Mouse (Mus musculus) heart, embryonic 15.5 days (tissue): ENCODE results near the gene Cep83. TPM values are rescaled to one million over a fixed set of nuclear protein-coding genes. Genes with fewer than 3 reads are reported as not detected.
A peak's percentile ranks its signal among the peaks of the same experiment; 100 is the strongest.

Experiments
- ATAC-seq: fragments of 200-750 bp; cut with Nextera tagmentation; replicated peaks from 2 replicates; pipeline ENCODE4 v1.8.0; 2017; ENCODE audit warnings: low read depth, moderate TSS enrichment; ENCODE audit not compliant: insufficient number of reproducible peaks, insufficient read depth, low FRiP score
- H3K27ac ChIP-seq: fragments of 300-500 bp; sonication (generic); 2 replicates; pipeline ENCODE4 v1.5.1; 2015; ENCODE audit warnings: mild to moderate bottlenecking, inconsistent platforms
- H3K27me3 ChIP-seq: fragments of 300-500 bp; sonication (generic); 2 replicates; pipeline ENCODE4 v1.6.1; 2015; ENCODE audit warnings: inconsistent platforms
- H3K36me3 ChIP-seq: fragments of 300-500 bp; sonication (generic); 2 replicates; pipeline ENCODE4 v1.6.1; 2015; ENCODE audit warnings: mild to moderate bottlenecking, inconsistent platforms
- H3K4me1 ChIP-seq: fragments of 300-500 bp; sonication (generic); replicated peaks from 2 replicates; pipeline ENCODE4 v1.6.1; 2015; ENCODE audit warnings: inconsistent platforms
- H3K4me2 ChIP-seq: fragments of 300-500 bp; sonication (generic); 2 replicates; pipeline ENCODE4 v1.6.1; 2015; ENCODE audit warnings: inconsistent platforms, mild to moderate bottlenecking, moderate library complexity
- H3K4me3 ChIP-seq: fragments of 300-500 bp; sonication (generic); 2 replicates; pipeline ENCODE4 v1.5.1; 2015; ENCODE audit warnings: mild to moderate bottlenecking, inconsistent platforms
- H3K9ac ChIP-seq: fragments of 300-500 bp; sonication (generic); 2 replicates; pipeline ENCODE4 v1.6.1; 2015; ENCODE audit warnings: mild to moderate bottlenecking, inconsistent platforms
- H3K9me3 ChIP-seq: fragments of 300-500 bp; sonication (generic); replicated peaks from 2 replicates; pipeline ENCODE4 v1.6.1; 2016; ENCODE audit warnings: inconsistent platforms
- WGBS: fragments of 180-500 bp; shearing (Covaris S2); methylation state at CpG from one replicate; pipeline ENCODE4 v1.1.7; 2015; ENCODE audit warnings: mixed read lengths; 5-methylcytosine and 5-hydroxymethylcytosine counted together
- polyA plus RNA-seq: library from polyadenylated mRNA; unstranded; fragments of >200 nt; fragmentation: Nextera tagmentation; extraction: Ambion mirVana; gene quantifications from 2 replicates; pipeline ENCODE4 v1.2.1, GENCODE M21; 2015

The Cep83 gene
- polyA plus RNA-seq, 1 experiment from 2014 or later: 16.3 TPM

DNA sequence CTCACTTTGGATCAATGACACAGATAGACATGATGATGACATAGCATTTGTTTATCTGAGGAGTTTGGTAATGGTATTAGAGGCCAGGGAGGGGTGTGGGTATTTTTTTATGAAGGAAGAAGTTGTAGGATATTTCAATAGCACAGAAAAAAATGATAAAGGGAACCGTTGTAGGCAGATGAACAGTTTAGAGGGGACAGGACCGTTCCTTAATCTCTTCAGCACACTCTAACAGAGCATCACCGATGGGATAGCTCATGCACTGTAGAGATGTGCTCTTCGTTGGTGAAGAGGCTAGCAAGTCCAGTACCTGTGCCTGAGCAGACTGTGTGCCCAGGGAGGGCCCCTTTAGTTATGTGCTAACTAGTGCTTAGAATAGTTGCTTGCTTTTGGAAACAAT, 90.9 kb downstream of the Cep83 start:
- no peaks in the 10 kb centered on the region for H3K9me3 ChIP-seq
- no peaks in the 10 kb centered on the region for H3K27me3 ChIP-seq
- H3K9ac ChIP-seq: no peak overlapping the region
- no peak overlapping the region for H3K4me2 ChIP-seq
- H3K27ac ChIP-seq: no peak overlapping the region
- no peak for ATAC-seq
- no peaks in the 10 kb centered on the region for H3K4me1 ChIP-seq
- 90% methylated on average over 4 of the region's 4 CpGs for WGBS
- H3K4me3 ChIP-seq: no peak overlapping the region
- H3K36me3 ChIP-seq: no peaks in the 10 kb centered on the region

GRCm38 (mm10) chr10:94780618-94781262, 92.3 kb downstream of the Cep83 start:
- 77% methylated on average over 3 of the region's 3 CpGs for WGBS
- H3K36me3 ChIP-seq: no peaks in the 10 kb centered on the region
- no peak for ATAC-seq

DNA sequence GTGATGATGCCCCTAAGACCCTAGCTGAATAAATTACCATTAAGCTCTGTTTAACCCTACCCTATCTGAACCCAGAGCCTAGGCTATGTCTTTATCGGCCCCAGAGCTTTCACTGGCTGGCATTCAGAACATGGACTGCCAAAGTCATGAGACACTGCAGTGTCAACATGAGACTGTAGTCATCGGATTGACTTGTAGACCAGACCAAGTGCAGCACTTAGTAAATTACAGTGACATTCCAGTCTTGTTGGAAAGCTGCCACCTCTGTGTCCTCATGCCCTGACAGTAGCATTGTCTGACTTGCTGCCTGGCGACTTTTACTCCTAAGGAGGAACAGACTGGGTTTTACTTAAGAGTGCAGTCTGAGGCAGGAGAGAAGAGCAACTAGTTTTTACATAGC, 100.8 kb downstream of the Cep83 start:
- peaks cover 7% of the 10 kb centered on the region for H3K4me1 ChIP-seq
- no peak overlapping the region for H3K4me3 ChIP-seq
- no peaks in the 10 kb centered on the region for H3K9me3 ChIP-seq
- H3K27me3 ChIP-seq: no peaks in the 10 kb centered on the region
- ATAC-seq: peak; percentile 81
- 28% methylated on average over 3 of the region's 3 CpGs for WGBS
- H3K9ac ChIP-seq: no peak overlapping the region
- no peak overlapping the region for H3K4me2 ChIP-seq
- no peaks in the 10 kb centered on the region; the same call in 1 of the 2 replicates for H3K36me3 ChIP-seq
- peak overlapping the region; percentile 53 for H3K27ac ChIP-seq

More at GRCm38 (mm10) chr10:94780618-94781262, 92.3 kb downstream of the Cep83 start:
- Histone ChIP-seq H3K4me3 (no peak overlapping the region), H3K27ac (no peak overlapping the region), H3K4me1 (no peaks in the 10 kb centered on the region), H3K9ac (no peak overlapping the region), H3K27me3 (no peaks in the 10 kb centered on the region), H3K9me3 (no peaks in the 10 kb centered on the region), H3K4me2 (no peak overlapping the region)

- H3K9me3 ChIP-seq: no peaks in the 10 kb centered on the region
- H3K27me3 ChIP-seq: no peaks in the 10 kb centered on the region
- no peak overlapping the region for H3K27ac ChIP-seq
- peaks cover 7% of the 10 kb centered on the region for H3K4me1 ChIP-seq
- H3K36me3 ChIP-seq: no peaks in the 10 kb centered on the region; the same call in 1 of the 2 replicates
- no peak overlapping the region for H3K4me2 ChIP-seq
- no peak overlapping the region for H3K9ac ChIP-seq
- 90% methylated on average over 3 of the region's 3 CpGs for whole genome bisulfite sequencing
- ATAC-seq: no peak
- no peak overlapping the region for H3K4me3 ChIP-seq
Measured at GRCm38 (mm10) chr10:94793914-94794313, 105.5 kb downstream of the Cep83 start.

- H3K27ac ChIP-seq: no peak overlapping the region
Measured at GRCm38 (mm10) chr10:94794666-94795244, 106.3 kb downstream of the Cep83 start.

GRCm38 (mm10) chr10:94798128-94798527, 109.7 kb downstream of the Cep83 start:
- H3K27ac ChIP-seq: no peak overlapping the region
- no peak overlapping the region for H3K4me3 ChIP-seq
- H3K4me2 ChIP-seq: no peak overlapping the region
- no peaks in the 10 kb centered on the region for H3K9me3 ChIP-seq
- no peaks in the 10 kb centered on the region; the same call in 1 of the 2 replicates for H3K36me3 ChIP-seq
- no peak for ATAC-seq
- 40% methylated on average over 5 of the region's 5 CpGs for WGBS
- H3K4me1 ChIP-seq: peaks cover 9% of the 10 kb centered on the region
- H3K9ac ChIP-seq: no peak overlapping the region
- H3K27me3 ChIP-seq: no peaks in the 10 kb centered on the region

More at GRCm38 (mm10) chr10:94794666-94795244, 106.3 kb downstream of the Cep83 start:
- no peak for ATAC-seq
- Histone ChIP-seq H3K4me1 (peaks cover 6% of the 10 kb centered on the region; the same call in 1 of the 2 replicates), H3K4me3 (no peak overlapping the region), H3K4me2 (no peak overlapping the region), H3K9ac (no peak overlapping the region), H3K9me3 (no peaks in the 10 kb centered on the region), H3K27me3 (no peaks in the 10 kb centered on the region), H3K36me3 (no peaks in the 10 kb centered on the region; the same call in 1 of the 2 replicates)
- 86% methylated on average over 5 of the region's 5 CpGs for WGBS

- Histone ChIP-seq H3K4me1 (peaks cover 19% of the 10 kb centered on the region), H3K4me3 (no peak overlapping the region), H3K36me3 (no peaks in the 10 kb centered on the region; the same call in 1 of the 2 replicates), H3K27me3 (no peaks in the 10 kb centered on the region), H3K9me3 (no peaks in the 10 kb centered on the region), H3K4me2 (no peak overlapping the region), H3K9ac (no peak overlapping the region), H3K27ac (no peak overlapping the region)
- 35% methylated on average over 2 of the region's 2 CpGs for WGBS
- no peak for ATAC-seq
Measured at GRCm38 (mm10) chr10:94799485-94800239, 111.2 kb downstream of the Cep83 start.

DNA sequence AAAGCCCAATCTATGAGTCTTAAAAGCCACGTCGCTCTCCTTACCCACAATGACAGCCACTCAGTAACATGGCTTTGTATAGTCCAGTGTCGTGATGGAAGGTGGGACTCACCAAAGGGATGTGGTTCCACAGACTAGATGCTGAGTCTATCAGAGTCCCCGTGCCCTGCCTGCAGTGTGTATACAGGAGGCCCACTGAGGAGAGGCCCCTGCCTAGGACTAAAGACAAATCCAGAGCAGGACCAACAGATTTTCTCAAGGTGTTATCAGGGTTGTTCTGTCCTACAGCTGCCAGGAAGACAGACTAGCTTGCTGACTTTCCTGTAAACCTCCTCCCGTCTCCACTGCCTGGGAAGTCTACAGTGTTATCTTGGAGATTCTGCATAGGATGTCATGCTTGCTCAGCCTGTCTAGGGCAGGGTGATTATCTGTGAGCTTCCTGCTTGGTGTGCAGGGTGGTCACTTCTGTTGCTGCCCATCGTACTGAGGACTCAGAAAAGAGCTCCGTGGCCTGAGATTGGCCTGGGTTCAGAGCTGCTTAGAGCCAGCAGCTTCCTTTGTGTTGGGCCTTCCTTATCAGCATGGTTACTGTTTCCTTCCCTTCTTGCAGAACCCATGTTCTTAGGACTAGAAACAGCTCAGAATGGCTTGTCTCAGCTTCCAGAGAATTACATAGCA, 112.4 kb downstream of the Cep83 start:
- peaks cover 20% of the 10 kb centered on the region for H3K4me1 ChIP-seq
- peak overlapping the region; percentile 28; the same call in 1 of the 2 replicates for H3K27ac ChIP-seq

GRCm38 (mm10) chr10:94804029-94804908, 115.8 kb downstream of the Cep83 start:
- Histone ChIP-seq H3K4me1 (peaks cover 20% of the 10 kb centered on the region), H3K9ac (no peak overlapping the region), H3K9me3 (no peaks in the 10 kb centered on the region), H3K36me3 (no peaks in the 10 kb centered on the region), H3K27ac (no peak overlapping the region), H3K27me3 (no peaks in the 10 kb centered on the region), H3K4me3 (no peak overlapping the region), H3K4me2 (no peak overlapping the region)
- 53% methylated on average over 10 of the region's 10 CpGs for WGBS
- no peak for ATAC-seq

More for the DNA sequence above, 112.4 kb downstream of the Cep83 start:
- H3K27me3 ChIP-seq: no peaks in the 10 kb centered on the region
- no peaks in the 10 kb centered on the region for H3K36me3 ChIP-seq
- 55% methylated on average over 7 of the region's 7 CpGs for WGBS
- no peak overlapping the region for H3K9ac ChIP-seq
- no peaks in the 10 kb centered on the region for H3K9me3 ChIP-seq
- no peak overlapping the region for H3K4me3 ChIP-seq
- H3K4me2 ChIP-seq: no peak overlapping the region
- peak; percentile 48; the same call in 1 of the 2 replicates for ATAC-seq

- no peak for ATAC-seq
- WGBS: 84% methylated on average over 1 of the region's 1 CpGs
Measured at GRCm38 (mm10) chr10:94804909-94805220, 116.4 kb downstream of the Cep83 start.

More at GRCm38 (mm10) chr10:94804909-94805220, 116.4 kb downstream of the Cep83 start:
- Histone ChIP-seq H3K4me1 (peaks cover 17% of the 10 kb centered on the region), H3K4me2 (no peak overlapping the region), H3K4me3 (no peak overlapping the region), H3K36me3 (no peaks in the 10 kb centered on the region), H3K9ac (no peak overlapping the region), H3K9me3 (no peaks in the 10 kb centered on the region), H3K27me3 (no peaks in the 10 kb centered on the region), H3K27ac (no peak overlapping the region)
